Mouse (Mus musculus) lung, postnatal 0 days (tissue): ENCODE data around the gene Emilin1.

Source experiments
- CTCF ChIP-seq: IDR thresholded peaks from 2 replicates; pipeline ENCODE4 v1.5.1; 2016; ENCODE audit warnings: antibody characterized with exemption, mild to moderate bottlenecking
- EP300 ChIP-seq: IDR thresholded peaks from 2 replicates; pipeline ENCODE4 v1.6.1; 2016; ENCODE audit warnings: antibody characterized with exemption, mild to moderate bottlenecking, control low read depth

DNA sequence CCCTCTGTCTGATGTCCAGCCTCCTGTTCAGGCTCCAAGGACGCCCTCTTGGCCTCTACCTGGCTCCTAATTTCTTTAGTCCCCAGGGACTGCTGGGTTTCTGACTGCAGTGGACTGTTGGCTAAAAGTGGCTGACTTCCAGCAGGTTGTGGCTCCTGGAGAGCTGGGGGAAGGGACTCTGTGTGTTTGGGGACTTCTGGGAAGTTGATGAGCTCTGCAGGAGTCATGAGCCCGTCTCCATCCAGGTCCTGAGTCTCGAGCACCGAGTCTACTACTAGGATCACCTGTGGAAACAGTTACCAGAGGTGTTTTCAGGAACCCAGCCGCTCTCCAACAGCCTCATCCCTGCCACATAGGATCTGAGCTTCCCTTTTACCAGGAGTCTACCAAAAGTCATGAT, 20.5 kb downstream of the Emilin1 start:
- no peak for TF ChIP-seq CTCF
- no peak for TF ChIP-seq EP300
